Mouse (Mus musculus) kidney, postnatal 14 days (tissue): ENCODE measurements around the gene Eif4enif1.
"Not testable (repeated sequence)": the region's sequence is repeated elsewhere in the genome, so short reads cannot be mapped to it uniquely, and the experiment has no call there.

Experiments
- DNase-seq: peaks from one replicate; pipeline ENCODE4 v3.0.0; 2022; ENCODE audit warnings: mixed read lengths

Eif4enif1 gene

DNA sequence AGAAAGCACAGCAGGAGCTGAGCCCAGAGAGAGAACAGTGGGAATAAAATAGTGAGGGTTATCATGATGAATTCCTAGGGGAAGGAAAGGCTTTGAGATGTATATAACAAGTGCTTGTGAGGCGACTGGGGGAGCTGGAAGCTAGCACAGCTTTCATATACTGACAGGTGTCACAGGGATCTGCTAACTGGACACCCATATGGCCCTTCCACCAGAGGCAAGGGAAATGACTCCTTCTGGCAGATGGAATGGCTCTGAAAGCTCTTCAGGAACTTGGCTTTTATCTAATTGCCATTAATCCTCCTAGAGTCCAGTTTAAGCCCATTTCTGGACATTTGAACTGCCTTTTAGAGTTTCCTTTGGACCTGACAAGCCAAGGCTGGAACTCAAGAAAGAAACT is 20.2 kb upstream of the Eif4enif1 start:
- not testable (repeated sequence) for DNase-seq

DNA sequence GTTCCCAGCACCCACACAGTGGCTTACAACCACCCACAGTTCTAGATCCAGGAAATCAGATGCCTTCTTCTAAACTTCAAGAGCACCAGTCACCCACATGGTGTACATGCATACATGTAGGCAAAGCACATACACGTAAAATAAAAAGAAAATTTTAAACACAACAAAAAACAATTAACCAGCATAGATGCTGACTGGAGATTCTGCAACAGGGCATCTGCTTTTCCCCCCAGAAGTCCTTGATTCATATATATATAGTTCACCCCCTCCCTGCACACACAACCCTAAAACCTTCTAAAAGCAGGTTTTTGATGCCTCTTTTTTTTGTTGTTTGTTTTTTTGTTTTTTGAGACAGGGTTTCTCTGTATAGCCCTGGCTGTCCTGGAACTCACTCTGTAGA is 19.5 kb upstream of the Eif4enif1 start:
- peak; percentile 9 for DNase-seq

DNA sequence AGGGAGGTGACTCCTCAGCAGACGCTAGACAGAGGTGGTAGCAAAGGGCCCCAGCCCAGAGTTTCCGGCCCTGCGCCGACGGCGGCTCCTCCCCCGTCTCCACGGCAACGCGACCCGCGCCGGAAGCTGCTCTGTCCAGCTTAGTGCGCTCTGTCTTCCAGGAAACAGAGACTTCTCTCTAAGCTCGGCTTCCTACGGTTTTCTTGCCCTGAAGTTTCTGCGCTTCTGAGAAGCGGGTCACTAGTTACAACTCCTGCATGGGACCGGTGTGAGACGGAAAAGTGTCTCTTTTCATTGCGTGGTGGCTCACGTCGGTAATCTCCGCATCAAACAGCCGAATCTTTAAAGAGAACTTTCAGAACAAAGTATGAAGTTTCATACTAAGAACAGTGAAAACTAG is 8.8 kb upstream of the Eif4enif1 start, which contains the start of gene Sfi1:
Gene Sfi1 (minus strand): TSS at position 101 of the 400 bp plus-strand sequence.
- no peak for DNase-seq

DNA sequence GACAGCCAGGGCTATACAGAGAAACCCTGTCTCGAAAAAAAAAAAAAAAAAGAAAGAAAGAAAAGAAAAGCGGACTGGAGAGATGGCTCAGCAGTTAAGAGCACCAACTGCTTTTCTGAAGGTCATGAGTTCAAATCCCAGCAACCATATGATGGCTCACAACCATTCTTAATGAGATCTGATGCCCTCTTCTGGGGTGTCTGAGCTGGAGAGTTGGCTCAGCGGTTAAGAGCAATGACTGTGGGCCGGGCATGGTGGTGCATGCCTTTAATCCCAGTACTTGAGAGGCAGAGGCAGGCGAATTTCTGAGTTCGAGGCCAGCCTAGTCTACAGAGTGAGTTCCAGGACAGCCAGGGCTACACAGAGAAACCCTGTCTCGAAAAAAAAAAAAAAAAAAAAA is 1.6 kb upstream of the Eif4enif1 start:
- not testable (repeated sequence) for DNase-seq

DNA sequence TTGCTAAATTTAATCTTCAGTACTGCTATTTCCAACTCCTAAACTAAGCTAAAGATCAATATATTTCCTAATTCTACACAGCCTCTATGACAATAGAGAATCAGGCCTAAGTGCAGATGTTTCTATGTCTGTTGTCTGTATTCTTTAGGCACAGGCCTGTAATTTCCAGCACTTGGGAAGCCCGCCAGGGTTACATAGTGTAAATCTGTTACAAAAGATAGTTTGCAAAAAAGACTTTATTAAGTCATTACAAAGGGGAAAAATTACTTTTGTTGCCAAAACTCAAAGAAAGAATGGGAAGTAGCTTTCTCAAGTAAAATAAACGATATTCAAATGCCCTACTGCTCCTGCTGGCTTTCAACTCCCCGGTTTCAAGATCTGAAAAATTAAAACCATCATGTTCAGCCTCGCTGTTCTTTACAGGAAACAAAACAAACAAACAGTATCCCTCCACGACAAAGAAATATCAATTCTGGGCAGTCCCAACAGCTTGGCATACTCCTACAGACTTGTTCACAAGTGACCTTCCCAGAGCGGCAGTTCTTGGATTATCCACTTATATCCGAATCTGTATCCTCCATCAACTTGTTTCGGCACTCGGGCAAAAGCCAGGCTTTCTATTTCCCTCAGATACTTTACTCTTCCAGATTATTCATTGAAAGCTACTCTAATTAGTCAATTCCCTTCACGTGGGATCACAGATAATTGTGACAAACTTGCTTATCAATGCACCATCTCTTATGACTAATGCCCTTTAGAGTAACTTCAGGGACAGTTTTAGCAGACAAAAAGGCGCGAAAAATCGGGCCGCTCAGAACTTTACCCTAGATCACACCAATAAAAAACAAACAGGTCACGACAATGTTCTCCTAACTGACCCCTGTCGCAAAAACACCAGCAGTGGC is 614 bp upstream of the Eif4enif1 start:
- peak; percentile 6 for DNase-seq

DNA sequence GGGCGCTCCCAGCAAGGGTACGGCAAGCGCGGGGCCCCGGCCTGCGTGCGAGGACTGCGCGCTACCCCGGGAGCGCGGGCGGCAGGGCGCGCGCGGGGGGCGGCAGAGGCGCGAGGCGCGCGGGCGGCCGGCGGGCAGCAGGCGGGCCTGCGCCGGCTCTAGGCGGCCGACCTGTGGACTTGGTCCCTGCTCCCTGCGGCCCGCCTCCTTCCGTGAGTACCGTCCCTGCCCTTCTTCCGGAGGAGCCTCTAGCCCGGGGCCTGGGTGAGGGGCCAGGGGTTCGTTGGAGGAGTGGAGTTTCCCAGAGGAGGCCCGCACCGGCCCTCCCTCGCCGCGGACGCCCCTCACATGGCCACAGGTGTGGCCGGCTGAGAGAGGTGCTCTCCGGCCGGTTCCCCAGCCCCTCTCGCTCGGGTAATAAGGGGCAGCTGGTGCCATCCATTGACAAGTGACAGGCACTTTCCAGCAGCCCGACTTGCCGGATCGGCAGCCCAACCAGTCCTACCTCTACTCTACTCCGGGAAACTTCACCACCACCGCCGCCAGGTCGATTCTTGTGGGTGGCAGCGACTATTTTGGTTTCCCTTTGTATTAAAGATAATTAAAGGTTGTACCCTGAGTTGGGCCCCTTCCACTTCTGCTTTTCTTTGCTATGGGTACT is 719 bp downstream of the Eif4enif1 start:
- peak; percentile 79 for DNase-seq

DNA sequence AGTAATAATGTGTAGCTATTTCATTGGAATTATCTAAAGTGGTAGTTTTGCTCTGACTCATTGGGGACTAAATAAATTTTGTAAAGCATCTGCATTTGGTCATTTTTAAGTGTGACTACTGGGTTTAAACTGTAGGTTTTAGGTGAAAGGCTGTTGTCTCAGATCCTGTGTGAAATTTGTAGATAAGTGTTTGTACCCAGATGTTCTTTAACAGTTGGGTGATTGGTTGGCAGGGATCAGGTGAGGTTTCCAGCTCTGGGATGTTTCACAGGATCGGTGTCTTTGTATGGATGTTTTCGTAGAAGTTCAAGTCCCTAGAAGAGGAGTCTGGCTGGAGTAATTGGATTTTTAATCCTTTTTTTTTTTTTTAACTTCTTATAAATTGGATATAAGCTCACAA is 1.6 kb downstream of the Eif4enif1 start:
- no peak for DNase-seq

DNA sequence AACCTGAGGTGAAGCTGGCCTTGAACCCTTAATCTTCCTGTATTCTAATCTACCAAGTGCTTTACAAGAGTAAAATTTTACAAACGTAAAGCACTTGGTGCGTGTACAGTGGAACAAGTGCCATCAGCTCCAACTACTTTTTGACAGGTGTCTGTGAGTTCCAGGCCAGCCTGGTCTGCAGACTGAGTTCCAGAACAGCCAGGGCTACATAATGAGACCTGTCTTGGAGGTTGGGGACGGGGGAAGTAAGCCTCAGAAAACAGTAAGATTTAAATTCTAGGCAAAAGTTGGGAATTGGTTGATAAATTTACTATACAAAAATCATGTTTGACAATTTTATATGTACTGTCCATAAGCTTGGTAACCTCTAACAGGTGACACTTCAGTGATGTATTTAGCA is 3.0 kb downstream of the Eif4enif1 start:
- no peak for DNase-seq

DNA sequence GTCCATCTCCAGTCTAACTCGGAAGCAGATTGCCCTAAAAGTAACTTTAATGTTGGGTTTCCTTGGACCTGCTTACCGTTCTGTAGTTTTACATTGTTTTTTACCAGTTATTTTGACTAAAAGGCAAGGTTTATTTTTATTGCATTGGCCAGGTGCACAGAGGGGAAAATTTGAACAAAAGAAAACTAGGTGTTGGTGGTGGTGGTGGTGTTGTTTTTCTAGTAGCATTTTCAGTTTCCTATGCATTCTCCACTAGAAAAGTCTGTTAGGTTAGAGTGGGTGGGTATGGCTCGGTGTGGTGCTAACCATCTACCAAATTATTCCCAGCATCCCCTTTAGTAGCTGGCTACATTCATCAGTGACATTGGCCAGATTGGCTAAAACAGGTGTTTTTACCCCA is 4.6 kb downstream of the Eif4enif1 start:
- no peak for DNase-seq

DNA sequence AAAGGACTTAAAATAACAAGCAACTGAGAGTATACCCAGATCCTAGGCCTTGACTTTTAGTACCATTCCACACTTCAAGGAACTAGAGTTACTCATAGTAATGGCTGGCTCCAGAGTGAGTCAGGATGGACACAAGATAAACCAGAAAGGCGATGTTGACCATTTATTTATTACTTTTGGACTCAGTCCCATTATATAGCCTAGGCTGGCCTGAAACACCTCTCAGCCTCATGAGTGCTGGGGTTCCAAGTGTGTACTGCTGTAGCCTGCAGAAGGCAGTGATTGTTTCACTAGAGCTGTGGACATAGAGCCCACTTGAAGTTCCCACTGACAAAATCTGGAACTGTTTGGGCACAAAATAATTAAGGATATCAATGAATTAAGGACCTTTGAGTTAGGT is 10.3 kb downstream of the Eif4enif1 start:
- DNase-seq: no peak

DNA sequence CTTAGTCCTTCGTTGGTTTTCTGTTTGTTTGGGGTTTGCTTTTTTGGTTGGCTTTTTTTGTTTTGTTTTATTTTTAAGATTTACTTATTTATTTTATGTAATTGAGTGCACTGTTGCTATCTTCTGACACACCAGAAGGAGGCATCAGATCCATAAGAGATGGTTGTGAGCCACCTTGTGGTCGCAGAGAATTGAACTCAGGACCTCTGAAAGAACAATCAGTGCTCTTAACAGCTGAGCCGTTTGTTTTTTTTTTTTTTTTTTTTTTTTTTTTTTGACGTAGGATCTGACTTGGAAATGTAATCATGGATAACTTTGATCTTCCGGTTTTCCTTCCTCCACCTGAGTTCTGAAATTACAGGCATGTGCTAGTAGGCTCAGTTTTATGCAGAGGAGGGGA is 20.9 kb downstream of the Eif4enif1 start:
- DNase-seq: no peak

DNA sequence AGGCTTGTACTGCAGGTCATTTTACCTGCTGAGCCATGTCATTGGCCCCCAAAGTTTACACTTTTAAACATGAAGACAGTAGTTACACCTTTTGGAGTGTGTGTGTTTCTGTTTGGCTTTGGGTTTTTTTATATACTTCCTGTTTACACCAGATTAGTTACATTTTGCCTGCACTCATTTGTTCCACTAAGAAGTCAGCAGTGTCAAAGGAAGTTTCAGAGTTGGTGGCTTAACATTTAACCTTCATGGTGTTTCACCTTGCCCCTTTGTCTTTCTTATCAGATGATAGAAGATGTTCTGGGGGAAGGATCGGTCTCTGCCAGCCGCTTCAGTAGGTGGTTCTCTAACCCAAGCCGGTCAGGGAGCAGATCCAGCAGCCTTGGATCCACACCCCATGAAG is 24.9 kb downstream of the Eif4enif1 start:
- DNase-seq: no peak

DNA sequence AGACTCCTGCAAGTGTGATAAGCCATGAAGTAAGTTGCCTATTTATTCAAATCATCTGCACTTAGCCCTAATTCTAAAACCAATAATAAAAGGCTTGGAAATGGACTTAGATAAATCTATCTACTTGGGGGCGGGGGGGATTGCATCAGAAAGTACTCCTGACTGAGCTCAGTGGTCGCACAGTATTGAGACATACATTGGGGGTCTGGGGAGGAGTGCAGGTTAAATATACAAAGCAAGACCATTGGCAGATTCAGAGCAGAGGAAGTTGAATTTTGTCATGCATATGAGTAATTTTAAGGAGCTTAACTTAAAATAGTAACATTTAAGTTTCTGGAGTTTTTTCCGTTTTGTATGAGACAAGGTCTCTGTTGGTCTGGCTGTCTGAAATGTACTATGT is 30.1 kb downstream of the Eif4enif1 start:
- no peak for DNase-seq

DNA sequence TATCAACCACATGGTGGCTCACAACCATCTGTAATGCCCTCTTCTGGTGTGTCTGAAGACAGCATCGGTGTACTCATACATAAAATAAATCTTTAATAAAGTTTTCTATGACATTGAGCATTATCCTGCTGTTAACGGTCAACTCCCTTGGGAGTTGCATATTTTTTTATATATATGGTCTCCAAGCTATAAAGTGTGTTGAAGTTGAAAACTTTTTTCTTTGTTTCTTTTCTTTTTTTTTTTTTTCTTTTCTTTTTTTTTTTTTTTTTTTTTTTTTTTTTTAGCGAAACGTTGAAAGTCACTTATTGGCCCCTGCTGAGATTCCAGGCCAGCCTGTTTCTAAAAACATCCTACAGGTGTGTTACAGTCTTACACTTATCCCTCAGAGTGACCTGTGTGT is 31.5 kb downstream of the Eif4enif1 start:
- no peak for DNase-seq

DNA sequence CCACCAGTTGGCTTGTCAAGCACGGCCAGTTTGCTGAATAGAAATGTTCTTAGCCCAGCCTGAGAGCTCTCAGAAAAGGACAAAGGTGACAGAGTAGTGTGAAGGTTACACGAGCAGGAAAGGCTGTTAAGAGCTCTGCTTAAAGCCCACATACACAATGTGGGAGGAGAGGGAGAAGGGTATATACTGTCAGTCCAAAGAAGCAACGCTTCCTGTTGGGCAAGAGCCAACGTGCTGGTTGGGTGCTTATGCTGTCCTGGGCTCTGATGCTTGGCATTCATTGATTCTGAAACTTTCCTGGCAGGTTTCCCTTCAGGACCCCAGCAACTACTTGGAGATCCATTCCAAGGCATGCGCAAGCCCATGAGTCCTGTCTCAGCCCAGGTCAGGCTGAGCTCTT is 33.1 kb downstream of the Eif4enif1 start:
- no peak for DNase-seq

DNA sequence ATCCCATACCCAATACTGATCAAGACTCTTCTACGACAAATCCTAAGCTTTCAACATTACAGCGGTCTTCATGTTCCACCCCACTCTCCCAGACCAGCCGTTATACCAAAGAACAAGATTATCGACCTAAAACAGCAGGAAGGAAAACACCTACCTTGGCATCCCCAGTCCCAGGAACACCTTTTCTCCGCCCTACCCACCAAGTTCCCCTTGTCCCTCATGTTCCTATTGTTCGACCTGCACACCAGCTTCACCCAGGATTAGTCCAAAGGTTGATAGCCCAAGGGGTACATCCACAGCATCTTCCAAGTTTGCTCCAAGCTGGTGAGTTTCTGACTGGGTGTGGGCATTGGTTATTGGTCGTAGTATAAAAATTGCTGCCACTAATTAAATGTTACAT is 40.2 kb downstream of the Eif4enif1 start:
- DNase-seq: no peak

DNA sequence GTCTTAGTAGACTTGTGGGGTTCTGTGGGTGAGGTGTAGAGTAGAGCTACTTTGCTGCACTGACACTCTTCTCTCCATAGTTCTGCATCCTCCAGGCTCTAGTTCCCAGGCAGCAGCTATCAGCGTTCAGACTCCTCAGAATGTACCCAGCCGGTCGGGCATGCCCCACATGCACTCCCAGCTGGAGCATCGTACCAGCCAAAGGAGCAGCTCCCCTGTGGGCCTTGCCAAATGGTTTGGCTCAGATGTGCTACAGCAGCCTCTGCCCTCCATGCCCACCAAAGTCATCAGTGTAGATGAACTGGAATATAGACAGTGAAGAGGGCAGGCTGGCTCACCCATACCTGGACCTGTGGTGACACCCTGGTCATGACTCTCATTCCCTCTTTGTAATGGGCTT is 41.6 kb downstream of the Eif4enif1 start:
- no peak for DNase-seq

DNA sequence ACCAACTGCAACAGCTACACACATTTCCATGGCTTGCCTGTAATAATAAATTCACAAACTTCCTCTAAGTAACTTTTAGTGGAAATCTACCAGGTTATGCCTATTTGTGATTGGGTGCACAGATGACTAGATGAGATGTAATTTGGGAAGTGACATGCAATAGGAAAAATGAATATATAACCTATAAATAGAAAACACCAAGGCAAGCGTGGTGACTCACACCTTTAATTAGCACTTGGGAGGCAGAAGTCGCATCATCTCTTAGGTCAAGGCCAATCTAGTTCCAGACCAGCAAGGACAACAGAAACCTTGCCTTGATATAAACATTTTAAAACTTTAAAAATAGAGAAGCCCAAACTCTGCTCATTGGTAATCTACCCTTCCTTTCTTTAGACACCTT is 45.2 kb downstream of the Eif4enif1 start:
- no peak for DNase-seq

DNA sequence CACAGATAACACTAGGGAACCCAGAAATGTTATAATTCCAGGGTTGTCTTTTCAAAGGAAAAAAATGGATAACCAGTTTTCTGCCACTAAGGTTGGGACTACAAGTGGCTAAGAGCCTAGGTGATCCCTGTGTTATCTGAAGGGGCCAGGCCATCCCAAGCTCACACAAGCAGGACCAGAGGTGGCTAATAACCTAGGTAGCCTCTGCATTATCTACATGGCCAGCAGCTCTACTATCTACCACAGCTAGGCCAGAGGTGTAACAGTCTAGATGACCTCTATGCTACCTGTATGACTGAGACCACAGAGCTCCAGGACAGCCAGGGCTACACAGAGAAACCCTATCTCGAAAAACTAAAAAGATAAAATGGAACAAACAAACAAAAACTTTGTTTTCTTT is 57.3 kb downstream of the Eif4enif1 start:
- DNase-seq: no peak

DNA sequence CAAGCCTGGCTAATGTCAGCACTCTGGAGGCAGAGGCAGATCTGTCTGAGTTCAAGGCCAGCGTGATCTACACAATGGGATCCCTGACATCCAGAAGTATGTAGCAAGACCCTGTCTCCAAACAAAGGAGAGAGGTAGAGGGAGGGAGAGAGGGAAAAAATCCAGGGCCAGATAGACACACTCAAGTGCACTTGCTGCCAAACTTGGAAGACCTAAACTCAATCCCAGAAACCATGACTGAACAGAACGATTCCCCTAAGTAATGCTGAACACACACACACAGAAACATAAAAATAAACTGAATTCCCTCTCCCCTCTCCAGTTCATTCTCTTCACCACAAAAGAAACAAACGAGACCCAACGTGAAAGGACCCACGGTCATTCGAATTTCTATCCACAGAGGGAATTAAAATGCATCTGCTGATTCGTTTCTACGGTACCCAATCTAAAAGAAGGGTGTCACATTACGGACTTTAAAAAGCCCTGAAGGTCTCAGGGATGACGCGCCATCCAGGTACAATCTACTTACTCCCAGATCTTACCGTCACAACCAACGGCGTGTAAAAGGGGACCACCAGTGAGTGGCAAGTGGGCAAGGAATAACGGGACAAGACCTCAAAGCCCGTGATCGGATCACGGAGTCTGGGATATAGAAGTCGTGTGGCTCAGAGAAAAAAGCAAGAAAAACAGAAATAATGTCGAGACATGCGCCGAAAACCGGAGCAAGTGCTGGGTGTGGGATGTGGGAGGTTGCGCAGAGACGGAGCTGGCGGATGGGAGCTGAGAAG is 63.3 kb downstream of the Eif4enif1 start:
- DNase-seq: peak; percentile 24

DNA sequence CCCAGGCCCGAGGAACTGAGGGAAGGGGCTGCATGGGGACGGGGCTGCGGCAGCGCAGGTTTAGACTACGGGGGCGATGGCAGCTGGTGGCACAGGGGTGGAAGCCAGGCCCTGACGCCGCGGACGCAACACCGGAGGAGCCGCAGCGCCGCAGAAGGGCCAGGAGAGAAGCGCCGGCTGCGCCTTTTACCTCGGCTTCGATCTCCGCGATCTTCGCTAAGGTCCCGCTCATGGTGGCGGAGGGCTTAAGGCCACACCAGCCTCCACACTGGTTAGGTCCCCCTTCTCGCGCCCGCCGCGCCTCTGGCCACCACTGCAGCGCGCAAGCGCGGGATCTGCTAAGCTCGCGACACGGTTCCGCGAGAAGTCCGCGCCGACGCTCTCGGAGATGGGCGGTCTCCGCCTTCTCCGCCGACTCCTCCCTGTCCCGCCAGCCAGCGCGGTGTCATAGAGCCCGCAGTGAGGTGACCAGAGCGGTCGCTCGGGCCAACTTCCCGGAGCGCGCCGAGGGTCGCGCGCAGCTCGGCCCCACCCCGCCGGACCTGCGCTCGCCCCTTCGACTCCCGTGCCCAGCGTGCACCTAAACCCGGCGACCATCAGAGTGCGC is 64.0 kb downstream of the Eif4enif1 start, which contains the start of gene Drg1:
Gene Drg1 (minus strand): TSS at position 337 of the 607 bp plus-strand sequence.
- peak; percentile 97 for DNase-seq

DNA sequence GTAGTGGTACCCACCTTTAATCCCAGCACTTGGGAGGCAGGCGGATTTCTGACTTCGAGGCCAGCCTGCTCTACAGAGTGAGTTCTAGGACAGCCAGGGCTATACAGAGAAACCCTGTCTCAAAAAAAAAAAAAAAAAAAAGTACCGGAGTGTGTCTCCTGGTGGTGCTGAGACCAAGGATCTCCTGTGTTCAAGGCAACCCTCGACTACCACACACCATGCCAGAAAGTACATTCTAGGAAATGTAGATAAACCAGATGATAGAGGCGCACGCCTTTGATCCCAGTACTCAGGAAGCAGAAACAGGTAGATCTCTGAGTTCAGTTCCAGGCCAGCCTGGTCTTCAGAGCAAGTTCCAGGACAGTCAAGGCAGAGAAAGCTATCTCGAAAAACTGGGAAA is 64.9 kb downstream of the Eif4enif1 start:
- DNase-seq: no peak

DNA sequence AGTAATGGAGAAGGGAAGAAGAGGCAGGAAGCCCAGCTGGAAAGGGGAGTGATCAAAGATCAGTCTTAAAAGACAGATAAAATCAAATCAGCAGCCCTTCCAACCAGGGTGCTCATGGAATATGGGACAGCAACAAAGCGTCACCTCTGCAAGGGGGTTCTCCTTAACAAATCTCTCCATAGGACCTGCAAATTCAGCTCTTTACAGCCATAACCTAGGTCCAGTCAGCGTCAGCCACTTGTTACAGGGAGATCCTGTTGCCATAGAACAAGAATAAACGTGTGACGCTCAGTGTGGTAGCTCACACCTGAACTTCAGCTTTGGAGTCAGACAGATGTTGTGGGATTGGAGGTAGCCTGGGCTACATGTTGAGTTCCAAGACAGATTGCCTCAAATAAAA is 67.0 kb downstream of the Eif4enif1 start:
- no peak for DNase-seq
